Mouse (Mus musculus) ES-Bruce4 (cell line): Measurements from ENCODE around the gene Sorcs2.

Experiments
- CTCF ChIP-seq: IDR thresholded peaks from one replicate; pipeline ENCODE4 v1.8.1; 2011; ENCODE audit warnings: low read depth, low read length
- EP300 ChIP-seq: IDR thresholded peaks from 2 replicates; pipeline ENCODE4 v1.6.1; 2011; ENCODE audit warnings: low read depth, low read length; ENCODE audit not compliant: insufficient read depth
- POLR2A ChIP-seq: IDR thresholded peaks from one replicate; pipeline ENCODE4 v1.8.1; 2011; ENCODE audit warnings: low read length; ENCODE audit not compliant: insufficient read depth

GRCm38 (mm10) chr5:36188310-36188709, 209.6 kb downstream of the Sorcs2 start:
- TF ChIP-seq CTCF: no peak
- no peak for TF ChIP-seq EP300
- TF ChIP-seq POLR2A: no peak
